10 mouse cellular contexts compared by ENCODE assay signal in genomic region chr11:115674235-115674865, GRCm38 (mm10). TPM values are rescaled to one million over a fixed set of nuclear protein-coding genes. Genes with fewer than 3 reads are reported as not detected.
DNase-seq lines count a peak whose midpoint lies in the region; ATAC-seq and TF ChIP-seq lines count a peak whose summit lies in the region.
"Had no signal": no experiment of that assay in that cellular context is flagged by ENCODE, and none has a peak within 500 bp of the region (broad histone marks: within the 10 kb centered on the region; RNA-seq: fewer than 3 reads in every experiment).

No protein-coding gene starts in this region.

- peaks cover 11% of the 10 kb centered on the region for H3K4me1 ChIP-seq in hindbrain, postnatal 0 days (ENCODE audit: insufficient read depth, low read length)
- peaks cover 31% of the 10 kb centered on the region for H3K4me1 ChIP-seq in hindbrain, embryonic 13.5 days (replicated peaks)
- H3K4me1 ChIP-seq in forebrain, embryonic 16.5 days (replicated peaks; ENCODE audit: control insufficient read depth, insufficient read depth, low read length), result peaks cover 39% of the 10 kb centered on the region
- peaks cover 20% of the 10 kb centered on the region for H3K4me1 ChIP-seq in kidney, adult 2 months (ENCODE audit: control insufficient read depth, insufficient read depth, low read length)

- ATAC-seq in hindbrain, postnatal 0 days, result no peak
- ATAC-seq in hindbrain, embryonic 13.5 days (ENCODE audit: low FRiP score), result no peak
- no peak for ATAC-seq in forebrain, embryonic 16.5 days

- 51% methylated on average over 9 of the region's 9 CpGs for WGBS in hindbrain, postnatal 0 days
- 71% methylated on average over 9 of the region's 9 CpGs for WGBS in hindbrain, embryonic 13.5 days
- 54% methylated on average over 9 of the region's 9 CpGs for WGBS in forebrain, embryonic 16.5 days
- 38% methylated on average over 9 of the region's 9 CpGs for WGBS in macrophage (ENCODE audit: missing documents)
- 74% methylated on average over 9 of the region's 9 CpGs for WGBS in kidney, adult 2 months

- no peak overlapping the region for H3K9ac ChIP-seq in hindbrain, postnatal 0 days (replicated peaks; ENCODE audit: low read length)
- H3K9ac ChIP-seq in hindbrain, embryonic 13.5 days, result no peak overlapping the region
- H3K9ac ChIP-seq in forebrain, embryonic 16.5 days (replicated peaks; ENCODE audit: low read depth, low read length), result no peak overlapping the region
- H3K9ac ChIP-seq: neural tube, embryonic 12.5 days had no signal

- DNase-seq in hindbrain, postnatal 0 days (ENCODE audit: low spot score), result no peak
- DNase-seq in MEL-GATA-1-ER (ENCODE audit: extremely low read depth, low read depth), result peak; percentile 66
- DNase-seq in adrenal gland, postnatal 10 days, result no peak
- no peak for DNase-seq in kidney, adult 2 months
- DNase-seq: kidney, postnatal 4 days; lung, postnatal 14 days had no signal

- no peaks in the 10 kb centered on the region for H3K36me3 ChIP-seq in hindbrain, postnatal 0 days (ENCODE audit: insufficient read depth, low read length)
- H3K36me3 ChIP-seq in hindbrain, embryonic 13.5 days, result peaks cover 14% of the 10 kb centered on the region
- H3K36me3 ChIP-seq in forebrain, embryonic 16.5 days (ENCODE audit: control insufficient read depth, insufficient read depth), result peaks cover 4% of the 10 kb centered on the region; the same call in 1 of the 2 replicates
- peaks cover 25% of the 10 kb centered on the region; the same call in 1 of the 2 replicates for H3K36me3 ChIP-seq in macrophage (ENCODE audit: inconsistent target)
- no peaks in the 10 kb centered on the region for H3K36me3 ChIP-seq in kidney, adult 2 months (ENCODE audit: control insufficient read depth, insufficient read depth, low read length)

- TF ChIP-seq CTCF in hindbrain, postnatal 0 days (IDR thresholded peaks at IDR 0.05; ENCODE audit: low read depth), result no peak
- TF ChIP-seq CTCF in kidney, adult 2 months (conservative IDR thresholded peaks at IDR 0.05; ENCODE audit: insufficient read depth, insufficient read length, low read depth, low read length), result no peak

- TF ChIP-seq POLR2A in kidney, adult 2 months (IDR thresholded peaks at IDR 0.05; ENCODE audit: low read depth, low read length), result no peak

- H3K27ac ChIP-seq in hindbrain, postnatal 0 days, result peak overlapping the region; percentile 4; the same call in 1 of the 2 replicates
- no peak overlapping the region for H3K27ac ChIP-seq in hindbrain, embryonic 13.5 days
- peak overlapping the region; percentile 60 for H3K27ac ChIP-seq in forebrain, embryonic 16.5 days (ENCODE audit: low read length)
- 0 out of 2 replicates have a peak overlapping the region, but pooled peaks have one; percentile 3 for H3K27ac ChIP-seq in macrophage
- H3K27ac ChIP-seq in kidney, adult 2 months (ENCODE audit: insufficient read depth, low read depth, low read length), result no peak overlapping the region
- H3K27ac ChIP-seq: neural tube, embryonic 12.5 days had no signal

- H3K79me2 ChIP-seq in macrophage (ENCODE audit: inconsistent target), result peaks cover 100% of the 10 kb centered on the region

- no peaks in the 10 kb centered on the region for H3K27me3 ChIP-seq in hindbrain, postnatal 0 days (ENCODE audit: insufficient read depth, low read length)
- no peaks in the 10 kb centered on the region for H3K27me3 ChIP-seq in hindbrain, embryonic 13.5 days
- no peaks in the 10 kb centered on the region for H3K27me3 ChIP-seq in forebrain, embryonic 16.5 days (replicated peaks; ENCODE audit: control insufficient read depth, insufficient read depth, low read length)
- H3K27me3 ChIP-seq in kidney, adult 2 months (replicated peaks; ENCODE audit: control insufficient read depth, insufficient read depth, low read length), result no peaks in the 10 kb centered on the region
- H3K27me3 ChIP-seq: neural tube, embryonic 12.5 days had no signal

- no peak overlapping the region for H3K4me2 ChIP-seq in hindbrain, postnatal 0 days (ENCODE audit: low read depth, low read length)
- no peak overlapping the region for H3K4me2 ChIP-seq in hindbrain, embryonic 13.5 days
- H3K4me2 ChIP-seq in forebrain, embryonic 16.5 days (ENCODE audit: low read length), result 0 out of 2 replicates have a peak overlapping the region, but pooled peaks have one; percentile 8
- H3K4me2 ChIP-seq: neural tube, embryonic 12.5 days had no signal

- no peak overlapping the region for H3K4me3 ChIP-seq in hindbrain, postnatal 0 days (ENCODE audit: low read length)
- H3K4me3 ChIP-seq in hindbrain, embryonic 13.5 days, result no peak overlapping the region
- no peak overlapping the region for H3K4me3 ChIP-seq in forebrain, embryonic 16.5 days (replicated peaks; ENCODE audit: low read length)
- H3K4me3 ChIP-seq in macrophage (ENCODE audit: inconsistent target), result no peak overlapping the region
- no peak overlapping the region for H3K4me3 ChIP-seq in kidney, adult 2 months (ENCODE audit: insufficient read depth, low read depth, low read length)
- H3K4me3 ChIP-seq: neural tube, embryonic 12.5 days had no signal

- no peaks in the 10 kb centered on the region for H3K9me3 ChIP-seq in hindbrain, postnatal 0 days (ENCODE audit: low read length)
- no peaks in the 10 kb centered on the region for H3K9me3 ChIP-seq in hindbrain, embryonic 13.5 days
- no peaks in the 10 kb centered on the region for H3K9me3 ChIP-seq in forebrain, embryonic 16.5 days (ENCODE audit: control insufficient read depth, low read length)
- H3K9me3 ChIP-seq: neural tube, embryonic 12.5 days had no signal

RNA-seq across cellular contexts. Expression of gene Grb2, which starts 34.0 kb away (rescaled TPM):
- 68.0 and 76.6 TPM in 2 replicates for total RNA-seq in hindbrain, postnatal 0 days (2014; rRNA removed)
- 139 and 159 TPM in 2 replicates for polyA plus RNA-seq in hindbrain, postnatal 0 days (2015; fragmentation: Nextera tagmentation; extraction: Ambion mirVana)
- 184 and 196 TPM in 2 replicates for polyA plus RNA-seq in hindbrain, embryonic 13.5 days (2015; fragmentation: Nextera tagmentation; extraction: Ambion mirVana)
- polyA plus RNA-seq in forebrain, embryonic 16.5 days (2015; fragmentation: Nextera tagmentation; extraction: Ambion mirVana), result 188 and 194 TPM in 2 replicates
- 100 to 1,000 TPM in 21 of 26 experiments, 10 to 100 TPM in 5; 37.2 to 266 (median 136) TPM for total RNA-seq in macrophage (2018; cell fraction: chromatin; rRNA removed)
- 100 to 1,000 TPM; 294 to 727 (median 469) TPM for total RNA-seq in macrophage (2018; cell fraction: cytosol; rRNA removed)
- 100 to 1,000 TPM in 25 of 26 experiments, 10 to 100 TPM in 1; 87.0 to 291 (median 183) TPM for total RNA-seq in macrophage (2018; cell fraction: nucleus; rRNA removed)
- 265 to 522 TPM (median 418 TPM) in 3 replicates for polyA plus RNA-seq in macrophage (2018)
- total RNA-seq in adrenal gland, postnatal 10 days (2021), result 100 to 1,000 TPM in 1 of 2 experiments, 10 to 100 TPM in 1; 99.1 to 104 TPM
- 34.1 and 42.6 TPM in 2 replicates for polyA plus RNA-seq in kidney, adult 2 months (2012; rRNA removed)

RNA-seq across cellular contexts. Expression of gene Slc25a19, which starts 46.3 kb away (rescaled TPM):
- total RNA-seq in hindbrain, postnatal 0 days (2014; rRNA removed), result 29.0 and 29.5 TPM in 2 replicates
- polyA plus RNA-seq in hindbrain, postnatal 0 days (2015; fragmentation: Nextera tagmentation; extraction: Ambion mirVana), result 41.2 and 41.8 TPM in 2 replicates
- 35.6 and 41.1 TPM in 2 replicates for polyA plus RNA-seq in hindbrain, embryonic 13.5 days (2015; fragmentation: Nextera tagmentation; extraction: Ambion mirVana)
- polyA plus RNA-seq in forebrain, embryonic 16.5 days (2015; fragmentation: Nextera tagmentation; extraction: Ambion mirVana), result 57.2 and 63.0 TPM in 2 replicates
- 10 to 100 TPM; 11.5 to 92.4 (median 48.7) TPM for total RNA-seq in macrophage (2018; cell fraction: chromatin; rRNA removed)
- 10 to 100 TPM in 25 of 26 experiments, 1 to 10 TPM in 1; 8.4 to 30.4 (median 22.0) TPM for total RNA-seq in macrophage (2018; cell fraction: cytosol; rRNA removed)
- 10 to 100 TPM; 15.6 to 83.5 (median 39.5) TPM for total RNA-seq in macrophage (2018; cell fraction: nucleus; rRNA removed)
- 14.9 to 26.4 TPM (median 17.0 TPM) in 3 replicates for polyA plus RNA-seq in macrophage (2018)
- total RNA-seq in adrenal gland, postnatal 10 days (2021), result 100 to 1,000 TPM; 169 to 231 TPM
- polyA plus RNA-seq in kidney, adult 2 months (2012; rRNA removed), result 144 and 172 TPM in 2 replicates

Comparison
In these comparisons a context has a peak if more than half of its experiments do, and no peak if none do; other contexts are left out.
1. H3K27ac ChIP-seq: peak in hindbrain, postnatal 0 days (single experiment), forebrain, embryonic 16.5 days (single experiment) and macrophage (single experiment); none in hindbrain, embryonic 13.5 days (single experiment) and kidney, adult 2 months (single experiment).